Mouse (Mus musculus) neural tube, embryonic 13.5 days (tissue): ENCODE results near the gene Ssty2. TPM values are rescaled to one million over a fixed set of nuclear protein-coding genes. Genes with fewer than 3 reads are reported as not detected.
"Not testable (repeated sequence)": the region's sequence is repeated elsewhere in the genome, so short reads cannot be mapped to it uniquely, and the experiment has no call there.

Experiments
- ATAC-seq: fragments of 200-750 bp; cut with Nextera tagmentation; 2 replicates; pipeline ENCODE4 v1.8.0; 2017; ENCODE audit warnings: low read depth, mild to moderate bottlenecking, moderate TSS enrichment, moderate library complexity
- H3K27ac ChIP-seq: fragments of 300-500 bp; sonication (generic); replicated peaks from 2 replicates; pipeline ENCODE4 v1.5.1; 2015; ENCODE audit warnings: moderate library complexity, mild to moderate bottlenecking, inconsistent platforms
- H3K27me3 ChIP-seq: fragments of 300-500 bp; sonication (generic); 2 replicates; pipeline ENCODE4 v1.6.1; 2015; ENCODE audit warnings: mild to moderate bottlenecking, inconsistent platforms
- H3K36me3 ChIP-seq: fragments of 300-500 bp; sonication (generic); 2 replicates; pipeline ENCODE4 v1.6.1; 2015; ENCODE audit warnings: mild to moderate bottlenecking, inconsistent platforms
- H3K4me1 ChIP-seq: fragments of 300-500 bp; sonication (generic); replicated peaks from 2 replicates; pipeline ENCODE4 v1.6.1; 2015; ENCODE audit warnings: inconsistent platforms
- H3K4me2 ChIP-seq: fragments of 300-500 bp; sonication (generic); 2 replicates; pipeline ENCODE4 v1.6.1; 2015; ENCODE audit warnings: inconsistent platforms, mild to moderate bottlenecking, moderate library complexity
- H3K4me3 ChIP-seq: fragments of 300-500 bp; sonication (generic); 2 replicates; pipeline ENCODE4 v1.5.1; 2015; ENCODE audit warnings: mild to moderate bottlenecking, inconsistent platforms
- H3K9ac ChIP-seq: fragments of 300-500 bp; sonication (generic); 2 replicates; pipeline ENCODE4 v1.6.1; 2015; ENCODE audit warnings: moderate library complexity, mild to moderate bottlenecking, inconsistent platforms
- H3K9me3 ChIP-seq: fragments of 300-500 bp; sonication (generic); 2 replicates; pipeline ENCODE4 v1.6.1; 2016; ENCODE audit warnings: inconsistent platforms
- WGBS: fragments of 180-500 bp; shearing (Covaris S2); methylation state at CpG from one replicate; pipeline ENCODE4 v1.1.7; 2015; 5-methylcytosine and 5-hydroxymethylcytosine counted together
- polyA plus RNA-seq: library from polyadenylated mRNA; unstranded; fragments of >200 nt; fragmentation: Nextera tagmentation; extraction: Ambion mirVana; gene quantifications from 2 replicates; pipeline ENCODE4 v1.2.1, GENCODE M21; 2015

The Ssty2 gene
- polyA plus RNA-seq: not detected in 2 replicates

GRCm38 (mm10) chrY:67047972-67048371, at the start of gene Ssty2:
Ssty2 (minus strand) TSS chrY:67048072.
- H3K9me3 ChIP-seq, H3K4me1 ChIP-seq, H3K4me3 ChIP-seq, H3K36me3 ChIP-seq, H3K4me2 ChIP-seq, H3K27ac ChIP-seq, ATAC-seq, H3K27me3 ChIP-seq, H3K9ac ChIP-seq: not testable (repeated sequence)
- WGBS: no CpG with 5 or more reads among the region's 4 CpGs
